Mouse (Mus musculus) kidney, adult 2 months (tissue): ENCODE measurements around the gene Gpatch2.

ENCODE experiments used
- CTCF ChIP-seq: fragments of 200-500 bp; conservative IDR thresholded peaks from 2 replicates; pipeline ENCODE4 v1.5.1; 2011; ENCODE audit warnings: low read depth, mild to moderate bottlenecking, control low read depth, low read length, moderate library complexity, mixed read lengths; ENCODE audit not compliant: insufficient read depth, insufficient read length
- POLR2A ChIP-seq: fragments of 200-500 bp; IDR thresholded peaks from one replicate; pipeline ENCODE4 v1.6.1; 2011; ENCODE audit warnings: low read depth, low read length, control low read depth

GRCm38 (mm10) chr1:187277324-187277723 is 62.0 kb downstream of the Gpatch2 start:
- no peak for TF ChIP-seq CTCF
- no peak for TF ChIP-seq POLR2A
